Mouse (Mus musculus) stomach, postnatal 0 days (tissue): ENCODE measurements at regions not wholly inside any gene's neighbourhood (a gene's known extent, or its start where the extent isn't known, plus 50 kb on each side); places are given as distances from the start of the nearest gene placed in this dataset.

ENCODE experiments used
- ATAC-seq: fragments of 200-750 bp; cut with Nextera tagmentation; 2 replicates; pipeline ENCODE4 v1.8.0; 2017; ENCODE audit not compliant: low FRiP score, low TSS enrichment
- DNase-seq: peaks from one replicate; pipeline ENCODE4 v3.0.0-alpha.2; 2016; ENCODE audit warnings: low spot score
- H3K27ac ChIP-seq: fragments of 300-500 bp; sonication (generic); replicated peaks from 2 replicates; pipeline ENCODE4 v1.5.1; 2014; ENCODE audit warnings: mild to moderate bottlenecking, control low read depth
- H3K27me3 ChIP-seq: fragments of 300-500 bp; sonication (generic); 2 replicates; pipeline ENCODE4 v1.6.1; 2014; ENCODE audit warnings: low read length; ENCODE audit not compliant: control insufficient read depth, insufficient read depth
- H3K36me3 ChIP-seq: fragments of 300-500 bp; sonication (generic); 2 replicates; pipeline ENCODE4 v1.6.1; 2014; ENCODE audit warnings: low read length, mixed read lengths; ENCODE audit not compliant: control insufficient read depth, insufficient read depth
- H3K4me1 ChIP-seq: fragments of 300-500 bp; sonication (generic); replicated peaks from 2 replicates; pipeline ENCODE4 v1.6.1; 2014; ENCODE audit warnings: antibody characterized with exemption; ENCODE audit not compliant: control insufficient read depth, insufficient read depth
- H3K4me2 ChIP-seq: fragments of 300-500 bp; sonication (generic); replicated peaks from 2 replicates; pipeline ENCODE4 v1.6.1; 2014; ENCODE audit warnings: low read depth, mild to moderate bottlenecking, control low read depth, moderate library complexity
- H3K4me3 ChIP-seq: fragments of 300-500 bp; sonication (generic); 2 replicates; pipeline ENCODE4 v1.5.1; 2014; ENCODE audit warnings: low read depth, low read length, control low read depth
- H3K9ac ChIP-seq: fragments of 300-500 bp; sonication (generic); 2 replicates; pipeline ENCODE4 v1.6.1; 2014; ENCODE audit warnings: mild to moderate bottlenecking, low read length, control low read depth, mixed read lengths
- H3K9me3 ChIP-seq: fragments of 300-500 bp; sonication (generic); 2 replicates; pipeline ENCODE4 v1.6.1; 2016; ENCODE audit warnings: low read length; ENCODE audit not compliant: control insufficient read depth
- CTCF ChIP-seq: IDR thresholded peaks from 2 replicates; pipeline ENCODE4 v1.5.1; 2016; ENCODE audit warnings: antibody characterized with exemption, low read depth, mild to moderate bottlenecking, moderate library complexity
- EP300 ChIP-seq: optimal IDR thresholded peaks from 2 replicates; pipeline ENCODE3; 2016; ENCODE audit warnings: antibody characterized with exemption
- WGBS: fragments of 180-500 bp; shearing (Covaris S2); extraction: QIAGEN DNeasy Blood & Tissue Kit; methylation state at CpG from one replicate; pipeline ENCODE4 v1.1.7; 2014; 5-methylcytosine and 5-hydroxymethylcytosine counted together

DNA sequence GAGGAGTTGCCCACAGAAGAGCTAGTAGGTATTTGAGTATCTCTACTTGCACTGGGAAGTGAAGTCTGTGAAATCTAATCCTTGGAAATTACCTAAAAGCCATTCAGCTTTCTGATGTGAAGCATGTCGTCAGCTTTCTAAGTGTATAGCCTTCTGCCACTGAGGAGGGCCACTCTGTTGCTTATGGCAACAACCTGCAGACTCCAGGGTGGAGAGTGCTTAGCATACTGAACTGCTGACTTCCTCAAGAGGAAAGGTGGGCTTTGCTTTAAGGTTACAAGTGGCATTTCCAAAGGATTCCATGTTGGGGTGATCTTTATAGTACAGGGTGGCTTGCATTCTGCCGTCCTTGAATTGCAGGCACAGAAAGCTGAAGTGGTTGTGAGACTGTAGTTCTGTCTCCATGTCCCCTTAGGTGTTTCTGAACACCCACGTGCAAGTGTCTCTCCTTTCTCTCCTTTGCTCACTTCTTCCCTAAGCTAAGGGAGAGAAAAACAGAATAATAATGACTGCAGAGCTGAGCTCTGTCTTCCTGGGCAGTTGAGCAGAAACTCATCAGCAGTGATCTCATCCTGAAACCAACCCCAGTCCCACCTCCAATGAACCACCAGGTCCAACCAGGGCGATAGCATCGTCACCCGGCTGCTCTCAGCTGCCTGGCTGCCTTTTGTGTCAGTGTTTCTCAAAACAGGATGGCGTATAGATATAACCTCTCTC, 292.3 kb upstream of the Nrp1 start:
- H3K4me3 ChIP-seq, result no peak overlapping the region
- ATAC-seq, result no peak
- no peaks in the 10 kb centered on the region for H3K27me3 ChIP-seq
- DNase-seq, result no peak
- H3K4me1 ChIP-seq, result no peaks in the 10 kb centered on the region
- no peaks in the 10 kb centered on the region for H3K36me3 ChIP-seq
- H3K9ac ChIP-seq, result no peak overlapping the region
- 76% methylated on average over 7 of the region's 7 CpGs for WGBS
- no peak for TF ChIP-seq EP300
- TF ChIP-seq CTCF, result no peak
- H3K9me3 ChIP-seq, result no peaks in the 10 kb centered on the region
- H3K27ac ChIP-seq, result no peak overlapping the region
- no peak overlapping the region for H3K4me2 ChIP-seq

DNA sequence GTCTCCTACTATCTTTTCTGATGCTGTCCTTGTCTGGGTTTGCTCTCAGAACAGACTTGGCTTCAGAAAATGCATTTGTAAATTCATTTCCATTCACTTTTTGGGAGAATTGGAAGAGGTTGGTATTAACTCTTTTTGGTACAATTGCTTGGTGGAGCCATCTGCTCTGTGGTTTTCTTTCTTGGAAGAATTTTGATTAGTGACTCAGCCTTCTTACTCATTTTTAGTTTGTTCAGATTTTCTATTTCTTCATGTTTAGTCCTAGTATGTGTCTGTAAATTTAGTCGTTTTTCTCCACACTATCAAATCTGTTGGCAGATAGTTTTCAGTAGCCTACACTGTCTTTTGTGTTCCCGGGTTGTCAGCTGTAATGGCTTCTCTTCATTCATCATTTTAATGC, 288.7 kb upstream of the Nrp1 start:
- no peaks in the 10 kb centered on the region for H3K9me3 ChIP-seq
- H3K4me2 ChIP-seq, result no peak overlapping the region
- H3K27me3 ChIP-seq, result no peaks in the 10 kb centered on the region
- H3K9ac ChIP-seq, result no peak overlapping the region
- no peak for DNase-seq
- no peak overlapping the region for H3K27ac ChIP-seq
- H3K36me3 ChIP-seq, result no peaks in the 10 kb centered on the region
- ATAC-seq, result no peak
- no peak for TF ChIP-seq CTCF
- TF ChIP-seq EP300, result no peak
- H3K4me3 ChIP-seq, result no peak overlapping the region
- H3K4me1 ChIP-seq, result no peaks in the 10 kb centered on the region
- 49% methylated on average over 2 of the region's 2 CpGs for WGBS

DNA sequence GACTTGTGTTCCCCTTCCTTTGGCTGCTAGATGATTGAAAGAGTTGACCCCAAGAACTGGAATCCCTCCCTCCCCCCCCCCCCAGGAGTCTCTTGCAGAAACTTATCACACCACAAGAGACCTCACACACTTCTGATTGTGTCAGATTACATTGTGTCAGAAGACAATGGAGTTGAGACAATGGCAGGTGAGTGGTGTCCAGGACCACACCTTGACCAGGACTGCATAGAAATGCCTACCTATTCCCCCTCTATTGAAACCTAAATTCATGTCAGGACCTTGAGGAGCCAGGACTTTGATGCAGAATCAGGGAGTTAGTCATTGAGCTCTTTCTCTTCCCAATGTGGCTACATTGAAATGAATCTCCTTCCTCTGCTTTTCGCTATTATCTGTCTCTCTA, 282.8 kb upstream of the Nrp1 start:
- WGBS, result 85% methylated on average over 1 of the region's 1 CpGs
- H3K9me3 ChIP-seq, result no peaks in the 10 kb centered on the region
- no peak overlapping the region for H3K4me2 ChIP-seq
- H3K27me3 ChIP-seq, result no peaks in the 10 kb centered on the region
- TF ChIP-seq EP300 (no peak), CTCF (no peak)
- no peak overlapping the region for H3K4me3 ChIP-seq
- H3K9ac ChIP-seq, result no peak overlapping the region
- H3K36me3 ChIP-seq, result no peaks in the 10 kb centered on the region
- H3K4me1 ChIP-seq, result no peaks in the 10 kb centered on the region
- DNase-seq (no peak), ATAC-seq (no peak)
- no peak overlapping the region for H3K27ac ChIP-seq

DNA sequence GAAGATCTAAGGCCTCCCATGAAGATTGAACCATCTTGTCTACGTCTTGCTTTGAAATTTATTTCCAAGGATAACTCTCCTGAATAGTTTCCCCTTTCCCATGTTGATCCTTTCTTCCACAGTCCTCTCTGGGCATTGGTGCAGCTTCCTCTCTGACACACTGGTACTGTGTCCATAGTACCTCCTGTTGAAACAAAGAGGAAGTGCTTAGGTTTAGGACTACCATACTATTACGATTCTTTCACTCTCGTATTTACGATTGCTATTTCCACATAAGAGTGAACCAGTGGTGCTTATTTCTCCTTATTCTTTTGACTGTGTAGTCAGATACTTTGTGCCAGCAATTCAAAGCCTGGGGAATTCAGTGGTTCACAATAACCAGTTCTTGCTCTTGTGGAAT, 282.2 kb upstream of the Nrp1 start:
- Histone ChIP-seq H3K9me3 (no peaks in the 10 kb centered on the region), H3K4me2 (no peak overlapping the region), H3K27ac (no peak overlapping the region), H3K36me3 (no peaks in the 10 kb centered on the region), H3K27me3 (no peaks in the 10 kb centered on the region), H3K4me1 (no peaks in the 10 kb centered on the region), H3K9ac (no peak overlapping the region), H3K4me3 (no peak overlapping the region)
- WGBS, result 91% methylated on average over 4 of the region's 4 CpGs
- ATAC-seq, result no peak
- DNase-seq, result no peak
- no peak for TF ChIP-seq CTCF
- no peak for TF ChIP-seq EP300

DNA sequence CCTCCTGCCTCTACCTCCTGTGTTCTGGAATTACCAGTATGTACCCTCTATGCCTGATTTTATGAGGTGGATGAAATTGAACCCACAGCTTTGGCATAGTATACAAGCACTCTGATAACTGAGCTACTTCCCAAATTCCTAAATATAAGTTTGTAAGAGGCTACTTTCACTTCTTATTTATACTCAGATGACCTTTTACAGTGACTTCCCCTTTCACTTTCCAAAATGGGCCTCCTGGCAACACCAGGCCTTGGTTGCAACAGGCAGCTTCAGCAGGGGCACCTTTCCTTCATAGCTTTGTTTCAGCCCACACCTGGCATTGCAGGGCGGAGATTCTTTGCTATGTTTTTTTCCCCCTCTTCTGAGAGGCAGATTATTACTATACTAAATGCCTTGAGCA, 279.7 kb upstream of the Nrp1 start:
- no peaks in the 10 kb centered on the region for H3K36me3 ChIP-seq
- 87% methylated on average over 1 of the region's 1 CpGs for WGBS

DNA sequence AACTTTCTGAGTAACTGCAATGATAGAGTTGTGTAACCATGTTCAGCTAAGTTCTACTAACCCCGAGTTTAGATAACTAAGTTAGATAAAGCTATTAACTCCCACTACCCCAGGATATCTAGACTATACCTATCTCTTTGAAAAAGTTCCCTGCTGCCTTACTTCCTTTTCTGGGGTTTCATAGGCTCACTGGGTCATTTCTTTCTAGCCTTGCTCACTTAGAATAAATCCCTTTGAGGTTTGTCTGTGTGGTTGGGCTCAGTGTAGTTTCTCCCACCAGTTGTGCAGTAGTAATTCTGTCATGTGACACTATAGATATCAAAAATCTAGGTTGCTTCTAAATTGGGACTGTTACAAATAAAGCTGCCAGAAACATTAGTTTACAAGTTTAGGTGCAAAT, 272.6 kb upstream of the Nrp1 start:
- H3K4me2 ChIP-seq, result no peak overlapping the region
- H3K9ac ChIP-seq, result no peak overlapping the region
- H3K4me1 ChIP-seq, result no peaks in the 10 kb centered on the region
- no peaks in the 10 kb centered on the region for H3K9me3 ChIP-seq
- no peak for DNase-seq
- no peaks in the 10 kb centered on the region for H3K27me3 ChIP-seq
- H3K27ac ChIP-seq, result no peak overlapping the region
- 45% methylated on average over 1 of the region's 1 CpGs for WGBS
- H3K36me3 ChIP-seq, result no peaks in the 10 kb centered on the region
- no peak for TF ChIP-seq CTCF
- TF ChIP-seq EP300, result no peak
- no peak overlapping the region for H3K4me3 ChIP-seq
- ATAC-seq, result no peak

More for the DNA sequence above, 279.7 kb upstream of the Nrp1 start:
- no peak for ATAC-seq
- Histone ChIP-seq H3K4me1 (no peaks in the 10 kb centered on the region), H3K27ac (no peak overlapping the region), H3K9ac (no peak overlapping the region), H3K27me3 (no peaks in the 10 kb centered on the region), H3K4me2 (no peak overlapping the region), H3K4me3 (no peak overlapping the region), H3K9me3 (no peaks in the 10 kb centered on the region)
- TF ChIP-seq CTCF (no peak), EP300 (no peak)
- no peak for DNase-seq
